Mouse (Mus musculus) right cerebral cortex, postnatal 25 days (tissue): ENCODE data around the gene Crybb1.

ENCODE experiments used
- DNase-seq: peaks from one replicate; pipeline ENCODE4 v3.0.0; 2022

Crybb1 gene

GRCm38 (mm10) chr5:112287652-112288051 is 32.0 kb downstream of the Crybb1 start:
- no peak for DNase-seq

- no peak for DNase-seq
Measured at GRCm38 (mm10) chr5:112288193-112289141, 32.9 kb downstream of the Crybb1 start.

- DNase-seq, result no peak
Measured at GRCm38 (mm10) chr5:112289236-112289635, 33.6 kb downstream of the Crybb1 start.

GRCm38 (mm10) chr5:112289819-112290535 is 34.4 kb downstream of the Crybb1 start:
- DNase-seq, result no peak

GRCm38 (mm10) chr5:112290536-112290880 is 34.9 kb downstream of the Crybb1 start:
- DNase-seq, result no peak

- no peak for DNase-seq
Measured at GRCm38 (mm10) chr5:112291866-112292265, 36.3 kb downstream of the Crybb1 start.

- DNase-seq, result no peak
Measured at GRCm38 (mm10) chr5:112292343-112292980, 36.8 kb downstream of the Crybb1 start.

- DNase-seq, result no peak
Measured at GRCm38 (mm10) chr5:112293800-112294199, 38.2 kb downstream of the Crybb1 start.

- DNase-seq, result no peak
Measured at GRCm38 (mm10) chr5:112294696-112295095, 39.1 kb downstream of the Crybb1 start.

GRCm38 (mm10) chr5:112295162-112295561 is 39.5 kb downstream of the Crybb1 start:
- DNase-seq, result no peak

- no peak for DNase-seq
Measured at GRCm38 (mm10) chr5:112295564-112295963, 39.9 kb downstream of the Crybb1 start.

GRCm38 (mm10) chr5:112296404-112297181 is 41.0 kb downstream of the Crybb1 start:
- DNase-seq, result no peak

GRCm38 (mm10) chr5:112297257-112297656 is 41.6 kb downstream of the Crybb1 start:
- DNase-seq, result no peak

- DNase-seq, result no peak
Measured at GRCm38 (mm10) chr5:112298226-112298988, 42.8 kb downstream of the Crybb1 start.

- no peak for DNase-seq
Measured at GRCm38 (mm10) chr5:112299399-112299798, 43.8 kb downstream of the Crybb1 start.

GRCm38 (mm10) chr5:112300112-112300511 is 44.5 kb downstream of the Crybb1 start:
- DNase-seq, result no peak

- DNase-seq, result no peak
Measured at GRCm38 (mm10) chr5:112300721-112301308, 45.2 kb downstream of the Crybb1 start.

GRCm38 (mm10) chr5:112301694-112302093 is 46.1 kb downstream of the Crybb1 start:
- DNase-seq, result no peak

GRCm38 (mm10) chr5:112302310-112302709 is 46.7 kb downstream of the Crybb1 start:
- DNase-seq, result no peak

- DNase-seq, result no peak
Measured at GRCm38 (mm10) chr5:112305842-112306241, 50.2 kb downstream of the Crybb1 start.

GRCm38 (mm10) chr5:112313222-112313885 is 57.7 kb downstream of the Crybb1 start:
- no peak for DNase-seq
